Mouse (Mus musculus) kidney, adult 2 months (tissue): ENCODE measurements around the gene Gm21188.
"Not testable (repeated sequence)": the region's sequence is repeated elsewhere in the genome, so short reads cannot be mapped to it uniquely, and the experiment has no call there.

ENCODE experiments used
- CTCF ChIP-seq: fragments of 200-500 bp; conservative IDR thresholded peaks from 2 replicates; pipeline ENCODE4 v1.5.1; 2011; ENCODE audit warnings: low read depth, mild to moderate bottlenecking, control low read depth, low read length, moderate library complexity, mixed read lengths; ENCODE audit not compliant: insufficient read depth, insufficient read length
- POLR2A ChIP-seq: fragments of 200-500 bp; IDR thresholded peaks from one replicate; pipeline ENCODE4 v1.6.1; 2011; ENCODE audit warnings: low read depth, low read length, control low read depth

DNA sequence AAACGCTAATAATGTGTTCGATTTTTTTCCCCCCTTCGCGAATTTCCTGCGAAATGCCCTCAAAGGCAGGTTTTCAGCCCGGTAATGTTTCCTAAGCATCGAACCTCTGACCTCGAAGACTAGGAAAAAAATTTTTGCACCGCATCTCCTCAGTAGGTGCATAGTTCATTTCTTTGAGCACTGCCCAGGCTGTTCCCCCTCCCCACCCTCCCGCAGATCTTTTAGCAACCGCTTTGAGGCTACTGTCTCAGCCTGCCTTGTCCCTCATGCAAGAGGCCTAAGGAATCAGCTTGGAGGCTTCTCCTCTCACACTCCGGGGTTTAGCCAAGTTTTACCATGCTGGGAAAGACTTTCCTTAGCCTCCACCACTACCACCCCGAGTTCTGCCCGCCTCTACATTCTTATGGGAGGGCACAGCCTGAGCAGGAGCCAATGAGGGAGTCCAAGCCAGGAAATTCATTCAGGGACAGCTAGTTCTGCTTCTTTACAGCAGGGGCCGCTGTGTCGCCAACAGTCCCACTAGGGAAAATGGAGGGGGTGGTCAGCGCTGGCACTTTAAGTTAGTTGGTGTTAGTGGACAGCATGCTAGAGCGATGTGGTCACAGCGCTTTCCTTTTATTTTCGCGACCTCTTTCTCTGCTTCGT lies 53.4 kb downstream of the Gm21188 start:
- not testable (repeated sequence) for TF ChIP-seq POLR2A, CTCF
